Mouse (Mus musculus) testis, postnatal 10 days (tissue): ENCODE measurements around the gene Lsr.

ENCODE experiments used
- DNase-seq: peaks from one replicate; pipeline ENCODE4 v3.0.0; 2021; ENCODE audit warnings: low spot score

Gene Lsr

DNA sequence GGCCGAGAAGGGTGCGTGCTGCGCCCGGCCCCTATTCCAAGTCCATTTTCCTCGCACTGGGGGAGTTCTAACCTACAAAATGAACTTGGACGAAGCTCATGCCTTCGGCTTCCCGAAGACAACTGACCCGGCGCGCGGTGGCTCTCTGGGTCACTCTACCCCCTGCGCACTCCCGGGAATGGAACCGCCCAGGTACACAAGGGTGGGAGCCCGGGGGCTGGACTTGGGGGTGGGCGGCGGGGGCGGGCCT, at the start of gene Lsr:
TSS of gene Lsr (minus strand) at position 214 of the 250 bp plus-strand sequence.
- no peak for DNase-seq

DNA sequence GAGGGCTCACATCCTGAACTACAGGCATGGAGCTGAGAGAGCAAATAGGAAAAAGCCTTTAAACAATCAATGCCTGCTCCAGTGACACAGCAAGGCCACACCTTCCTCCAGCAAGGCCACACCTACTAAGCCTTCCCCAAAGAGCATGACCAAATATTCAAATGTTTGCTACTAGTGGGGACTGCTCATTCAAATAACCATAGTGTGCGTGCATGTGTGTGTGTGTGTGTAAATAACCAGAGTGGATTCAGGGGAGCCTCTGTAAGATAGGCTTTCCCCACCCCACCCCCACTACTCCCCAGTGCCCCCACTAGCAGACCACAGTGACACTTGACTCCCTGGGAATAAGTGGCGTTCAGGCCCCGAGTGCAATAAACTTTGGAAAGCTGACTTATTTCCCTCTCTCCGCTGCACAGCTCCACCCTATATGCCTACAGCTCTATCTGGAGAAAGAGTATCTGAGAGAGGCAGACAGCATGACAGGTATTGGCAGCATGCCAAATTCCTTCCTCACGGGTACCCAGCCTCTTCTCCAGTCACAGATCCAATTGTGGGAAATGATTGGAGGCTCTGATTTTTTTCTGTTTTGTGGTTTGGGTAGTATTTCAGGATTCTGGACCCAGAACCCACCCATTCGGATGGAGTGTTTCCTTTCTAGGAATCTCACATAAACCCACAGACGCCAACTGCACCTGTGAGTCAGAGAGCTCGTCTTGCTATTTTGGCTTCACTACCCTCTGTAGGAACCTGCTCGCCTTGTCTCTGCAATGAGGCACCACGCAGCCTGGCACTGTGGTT, 44.0 kb upstream of the Lsr start:
- DNase-seq: no peak

DNA sequence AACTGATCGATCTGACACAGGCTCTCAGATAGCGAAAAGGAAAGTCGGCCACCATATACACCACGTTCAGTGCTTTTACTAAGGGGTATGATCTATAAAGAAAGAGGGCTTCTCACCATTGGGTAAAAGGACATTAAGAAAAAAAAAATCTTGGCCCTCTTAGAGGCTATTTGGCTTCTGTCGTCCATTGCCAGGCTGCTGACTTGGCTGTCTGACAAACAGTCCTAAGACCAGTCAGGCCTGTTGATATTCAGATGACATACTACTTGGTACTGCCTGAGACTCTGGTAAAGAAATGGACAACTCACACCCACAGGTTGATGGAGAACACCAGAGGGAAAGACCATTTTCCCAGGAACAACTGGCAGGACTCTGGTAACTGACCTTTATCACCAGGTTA, 39.7 kb upstream of the Lsr start:
- DNase-seq: no peak

DNA sequence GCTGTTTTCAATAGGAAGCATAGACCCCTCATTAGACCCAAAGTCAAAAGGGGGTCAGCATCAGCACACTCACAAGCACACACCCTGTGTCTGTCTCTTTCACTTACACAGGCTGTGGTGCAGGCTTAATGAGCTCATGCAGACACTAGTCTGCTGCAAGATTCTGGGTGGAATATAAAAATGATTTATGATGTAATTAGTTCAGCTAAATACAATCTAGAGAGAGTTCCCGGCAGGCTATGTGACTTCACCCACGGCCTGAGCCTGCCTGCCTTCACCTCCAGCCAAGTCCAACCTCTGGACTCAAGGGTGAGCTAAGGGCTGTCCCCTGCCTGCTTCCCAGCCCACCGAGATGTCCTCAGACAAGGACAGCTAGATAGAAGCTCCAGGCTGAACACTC, 35.6 kb upstream of the Lsr start:
- no peak for DNase-seq

DNA sequence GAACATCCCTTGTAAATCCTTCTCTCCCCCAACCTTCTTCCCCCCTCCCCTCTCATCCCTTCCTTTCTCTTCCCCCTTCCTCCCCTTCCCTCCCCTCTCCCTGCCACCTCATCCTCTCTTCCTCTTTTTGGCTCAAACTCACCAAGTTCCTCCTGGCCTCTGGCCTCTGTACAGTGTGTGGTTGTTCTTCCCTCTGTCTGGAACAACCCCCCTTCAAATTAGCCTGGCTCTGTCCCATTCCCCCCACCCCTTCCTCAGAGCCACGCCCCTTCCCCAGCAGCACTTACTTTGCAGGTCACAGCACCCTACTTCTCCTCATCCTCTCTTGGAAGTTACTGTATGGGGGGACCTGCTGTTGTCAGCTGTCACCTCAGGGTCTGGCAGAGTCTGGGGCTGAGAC, 34.9 kb upstream of the Lsr start:
- no peak for DNase-seq

DNA sequence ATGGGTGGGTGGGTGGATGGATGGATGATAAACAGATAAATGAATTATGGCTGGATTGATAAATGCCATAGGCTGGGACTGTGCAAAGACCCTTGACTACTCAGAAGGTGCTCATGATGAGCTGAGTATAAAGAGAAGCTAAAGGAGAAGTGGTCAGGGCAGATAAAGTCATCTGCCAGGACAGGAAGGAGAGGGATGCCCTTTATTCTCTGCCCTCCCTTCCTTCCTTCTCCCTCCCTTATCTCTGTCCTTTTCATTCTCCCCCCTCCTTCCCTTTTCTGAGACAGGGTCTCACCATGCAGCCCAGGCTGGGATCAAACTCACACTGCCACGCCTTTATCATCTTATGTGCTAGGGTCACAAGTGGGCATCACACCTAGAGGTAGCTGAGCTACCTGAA, 34.5 kb upstream of the Lsr start:
- no peak for DNase-seq

DNA sequence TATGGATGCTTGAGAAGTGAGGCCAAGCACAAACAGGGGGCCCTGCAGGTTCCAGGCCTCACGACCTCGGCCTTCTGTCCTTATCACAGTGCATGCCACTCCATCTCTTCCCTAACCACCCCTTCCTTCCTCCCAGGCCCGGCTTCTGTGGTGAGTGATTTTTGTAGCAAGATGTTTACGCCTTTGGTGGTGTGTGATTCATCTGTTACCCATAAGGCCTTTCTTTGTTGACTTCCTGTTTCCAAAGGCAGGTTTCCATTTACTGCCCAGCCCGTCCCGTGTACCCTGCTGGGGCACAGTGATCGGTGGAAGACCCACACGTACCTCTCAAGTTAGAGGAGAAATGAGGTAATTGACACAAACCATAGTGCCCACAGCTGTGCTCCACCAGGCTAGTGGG, 29.4 kb upstream of the Lsr start:
- DNase-seq: no peak

DNA sequence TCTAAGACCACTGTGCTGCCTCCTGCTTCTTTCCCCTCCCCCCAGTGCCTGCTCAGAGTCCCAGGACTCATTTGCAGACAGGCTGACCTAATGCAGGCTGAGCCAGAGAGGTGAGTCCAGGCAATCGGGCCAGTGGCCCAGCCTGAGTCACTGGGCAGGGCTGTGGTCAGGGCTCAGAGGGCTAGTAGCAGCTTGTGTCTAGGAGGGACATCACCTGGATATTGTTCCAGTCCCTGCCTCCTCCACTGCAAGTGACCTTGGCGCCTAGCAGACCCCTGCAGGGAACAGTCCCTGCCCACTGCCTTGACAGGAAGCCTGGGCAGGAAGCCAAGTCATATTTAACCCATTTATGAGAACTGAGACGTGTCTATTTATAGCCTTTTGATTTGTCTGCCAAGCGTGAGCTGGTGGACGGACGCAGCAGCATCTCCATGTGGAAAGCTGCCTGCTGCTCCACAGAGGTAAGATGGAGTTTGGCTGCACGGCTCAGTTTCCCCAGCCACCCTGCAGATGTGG, 27.3 kb upstream of the Lsr start:
- peak; percentile 54 for DNase-seq

DNA sequence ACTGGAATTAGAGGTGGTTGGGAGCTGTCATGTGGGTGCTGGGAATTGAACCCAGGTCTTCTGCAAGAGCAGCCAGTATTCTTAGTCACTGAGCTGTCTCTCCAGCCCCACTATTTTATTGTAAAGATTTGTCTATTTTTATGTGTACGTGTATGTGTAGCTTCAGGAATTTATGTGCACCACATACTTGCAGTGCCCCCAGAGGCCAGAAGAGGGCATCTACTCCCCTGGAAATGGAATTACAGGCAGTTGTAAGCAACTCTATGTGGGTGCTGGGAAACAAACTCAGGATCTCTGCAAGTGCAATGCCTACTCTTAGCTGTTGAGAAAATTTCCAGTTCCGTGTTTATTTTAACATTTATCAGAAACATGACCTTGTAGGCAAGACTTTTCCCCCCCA, 23.2 kb upstream of the Lsr start:
- DNase-seq: no peak

DNA sequence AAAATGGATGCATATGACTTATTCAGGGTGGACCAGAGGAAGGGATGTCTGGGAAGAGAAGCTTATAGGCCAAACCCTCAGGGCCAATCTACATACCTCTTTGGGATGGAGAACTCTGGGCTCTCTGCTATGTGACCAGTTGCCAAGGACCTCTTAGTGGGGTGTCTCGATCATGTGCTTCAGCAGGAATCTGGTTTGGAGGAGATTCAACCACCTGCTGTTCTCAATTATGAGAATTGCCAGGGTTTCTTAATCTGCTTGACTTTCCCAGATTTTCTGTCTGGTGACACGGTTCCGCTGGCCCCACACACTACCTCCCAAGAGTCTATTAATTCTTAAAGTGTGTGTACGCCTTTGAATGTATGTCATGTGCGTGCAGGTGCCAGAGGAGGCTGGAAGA, 20.7 kb upstream of the Lsr start:
- DNase-seq: no peak

DNA sequence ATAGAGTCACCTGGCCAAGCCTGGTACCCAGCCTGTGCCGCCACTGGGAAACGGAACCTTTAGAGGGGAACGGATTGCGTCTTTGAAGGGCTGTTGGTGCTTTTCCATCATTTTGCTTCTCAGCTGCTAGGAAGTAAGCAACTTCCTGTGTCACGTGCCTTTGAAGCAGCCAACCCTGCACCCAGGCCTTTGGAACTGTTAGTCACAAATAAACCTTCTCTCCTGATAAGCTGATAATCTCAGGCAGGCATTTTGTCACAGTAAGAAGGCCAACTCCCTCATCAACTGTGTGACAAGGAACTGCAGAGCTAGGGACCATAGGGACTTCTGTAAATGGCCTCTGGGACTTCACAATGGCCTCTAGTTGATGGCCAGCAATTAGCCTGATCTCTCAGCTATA, 18.9 kb upstream of the Lsr start:
- DNase-seq: no peak

DNA sequence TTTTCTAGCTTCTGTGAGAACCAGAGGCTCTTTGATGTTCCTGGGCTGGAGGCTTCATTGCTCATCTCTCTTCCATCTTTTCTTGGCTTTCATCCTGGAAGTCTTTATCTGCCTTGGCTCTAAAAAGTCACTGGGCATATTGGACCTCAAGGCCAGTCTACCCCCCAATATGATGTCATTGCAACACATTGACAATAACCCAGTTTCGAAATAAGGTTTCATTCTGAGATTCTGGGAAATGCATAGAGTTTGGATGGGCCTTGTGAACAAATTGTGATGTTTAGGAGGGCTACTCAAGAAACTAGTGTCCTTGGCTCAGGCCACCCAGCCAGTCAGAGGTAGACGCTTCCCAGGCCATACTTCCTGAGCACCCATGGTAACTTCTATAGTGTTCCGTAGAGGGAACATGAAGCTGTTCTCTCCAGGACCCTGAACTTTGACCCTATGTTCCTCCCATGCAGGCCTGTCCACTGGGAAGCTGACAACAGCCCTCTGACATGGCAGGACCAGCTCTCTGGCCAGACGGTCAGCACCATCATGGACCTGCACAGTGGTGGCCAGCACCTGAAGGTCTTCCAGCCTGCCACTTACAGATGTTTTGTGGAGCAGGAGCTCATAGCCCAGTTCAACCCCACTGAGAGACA, 15.4 kb upstream of the Lsr start:
- no peak for DNase-seq

DNA sequence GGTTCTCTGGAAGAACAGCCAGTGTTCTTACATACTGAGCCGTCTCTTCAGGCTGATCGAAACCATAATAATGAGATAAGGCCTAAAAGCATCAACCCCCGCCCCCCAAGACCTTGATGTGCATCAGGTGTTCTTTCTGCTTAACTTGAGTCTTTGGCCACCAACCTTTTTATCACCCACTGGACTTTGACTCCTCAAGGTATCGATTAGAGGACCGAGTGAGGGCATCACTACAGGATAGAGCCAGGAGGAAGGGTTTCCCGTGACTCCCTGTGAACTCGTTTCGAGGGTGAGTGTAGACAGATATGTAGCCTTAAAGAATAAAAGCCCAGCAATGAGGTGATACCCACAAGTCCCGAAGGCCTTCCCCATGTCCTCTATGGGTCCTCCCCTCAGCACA, 12.1 kb upstream of the Lsr start:
- DNase-seq: no peak

DNA sequence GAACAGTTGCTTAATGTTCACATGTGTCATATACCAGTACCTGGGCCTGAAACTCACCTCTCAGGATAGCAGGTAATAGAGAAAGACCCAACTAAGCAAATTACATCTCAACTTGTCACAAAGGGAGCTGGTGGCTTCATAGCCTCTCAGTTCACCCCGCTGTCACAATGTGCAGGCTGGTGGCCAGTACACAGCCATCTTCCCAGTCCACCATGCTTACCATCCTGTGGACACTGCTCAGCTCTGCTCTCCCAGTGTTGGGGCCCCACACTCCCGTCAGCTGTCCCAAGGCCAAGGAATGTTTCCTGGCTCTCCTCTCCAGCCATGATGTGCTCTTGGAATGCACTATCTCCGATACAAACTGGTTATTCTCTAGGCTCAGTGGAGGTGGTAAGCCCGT, 8.4 kb upstream of the Lsr start:
- DNase-seq: no peak

DNA sequence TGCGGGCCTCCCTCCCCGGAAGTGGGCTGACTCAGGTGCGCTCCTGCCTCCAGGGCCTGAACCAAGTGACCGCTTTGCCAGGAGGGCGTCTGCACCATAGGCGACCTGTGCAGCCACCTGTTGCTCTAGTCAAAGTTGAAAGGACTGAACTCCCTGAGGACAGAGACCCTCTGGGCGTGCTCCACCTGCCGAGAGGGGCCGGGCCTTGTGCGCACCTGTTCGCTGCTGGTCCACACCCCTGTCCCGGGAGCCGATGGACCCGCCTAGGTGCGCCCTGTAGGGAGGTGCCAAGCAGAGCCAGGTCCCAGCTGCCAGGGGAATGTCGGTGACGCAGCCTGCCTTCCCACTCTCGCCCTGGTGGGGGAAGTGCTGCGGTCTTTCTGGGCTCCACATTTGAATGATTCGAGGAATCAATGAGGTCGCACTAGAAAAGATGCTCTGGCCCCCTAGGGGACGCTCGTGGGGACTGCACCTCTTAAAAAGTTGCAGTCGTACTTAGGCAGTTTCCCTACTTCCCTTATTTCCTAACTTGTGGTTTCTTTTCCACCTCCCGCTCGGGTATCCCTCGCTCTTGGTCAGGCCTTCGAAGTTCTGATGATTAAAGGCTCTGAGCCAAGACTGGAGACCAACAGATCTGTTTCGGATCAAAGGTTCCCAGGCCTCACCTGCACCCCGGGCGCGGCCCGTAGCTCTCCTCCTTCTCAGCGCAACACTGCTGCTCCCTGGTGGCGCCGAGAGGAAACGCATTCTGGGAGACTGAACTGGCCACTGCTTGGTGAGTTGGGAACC, 431 bp upstream of the Lsr start, which contains the start of gene Fam187b:
TSS of gene Fam187b (plus strand) at position 290 of the 789 bp plus-strand sequence.
- peak; percentile 95 for DNase-seq

DNA sequence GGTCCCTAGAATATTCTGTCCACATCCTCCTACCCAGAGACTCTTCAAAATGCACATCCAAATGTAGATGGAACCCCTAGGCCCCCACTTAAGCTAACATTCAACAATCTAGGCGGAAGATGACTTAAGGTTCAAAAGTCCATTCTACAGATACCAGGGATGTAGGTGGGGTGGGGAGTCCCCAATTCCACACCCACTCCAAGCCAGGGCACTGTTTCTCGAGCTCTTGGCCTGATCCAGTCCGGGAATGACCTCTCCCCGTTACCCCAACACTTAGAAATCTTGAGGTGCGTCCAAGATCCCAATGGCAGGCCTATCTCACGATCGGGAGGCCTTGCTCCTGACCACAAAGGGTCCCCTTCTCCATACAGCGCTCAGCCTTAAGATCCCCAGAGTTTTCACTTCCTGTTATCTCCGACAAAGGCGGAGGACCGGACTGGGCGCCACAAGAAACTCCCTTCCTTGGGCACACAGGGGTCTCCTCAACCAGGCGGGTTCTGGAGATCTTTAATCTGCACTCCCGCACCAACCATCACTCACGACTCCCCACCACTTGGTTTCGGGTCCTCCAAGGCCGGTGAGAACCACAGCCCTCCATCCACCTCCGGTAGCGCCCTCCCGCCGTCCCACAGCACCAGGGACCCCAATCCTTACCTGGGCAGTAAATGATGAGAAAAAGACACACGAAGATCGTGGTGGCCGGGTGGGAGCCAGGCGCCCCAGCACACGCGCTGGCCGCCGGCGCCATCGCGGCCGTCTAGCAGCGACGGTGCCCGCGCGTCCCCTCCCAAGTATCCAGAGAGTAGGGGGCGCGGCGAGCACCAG, 626 bp downstream of the Lsr start:
- DNase-seq: no peak

DNA sequence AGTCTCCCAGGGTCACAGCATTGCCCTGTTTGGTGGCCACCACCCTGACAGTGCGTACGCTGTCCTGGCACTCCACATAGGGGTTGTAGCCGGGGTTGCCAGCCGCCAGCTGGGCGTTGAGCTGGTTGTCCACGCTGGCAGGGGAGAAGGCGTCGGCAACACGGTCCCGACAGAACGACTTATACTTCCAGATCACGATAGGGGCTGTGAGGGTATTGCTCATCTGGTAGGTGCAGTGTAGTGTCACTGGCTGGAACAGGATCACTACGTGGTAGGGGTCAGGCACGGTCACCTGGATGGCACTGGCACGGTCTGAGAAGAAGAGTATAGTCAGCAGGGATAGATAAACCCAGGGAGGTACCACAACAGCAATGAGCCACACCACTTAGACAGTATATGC, 1.4 kb downstream of the Lsr start:
- no peak for DNase-seq

DNA sequence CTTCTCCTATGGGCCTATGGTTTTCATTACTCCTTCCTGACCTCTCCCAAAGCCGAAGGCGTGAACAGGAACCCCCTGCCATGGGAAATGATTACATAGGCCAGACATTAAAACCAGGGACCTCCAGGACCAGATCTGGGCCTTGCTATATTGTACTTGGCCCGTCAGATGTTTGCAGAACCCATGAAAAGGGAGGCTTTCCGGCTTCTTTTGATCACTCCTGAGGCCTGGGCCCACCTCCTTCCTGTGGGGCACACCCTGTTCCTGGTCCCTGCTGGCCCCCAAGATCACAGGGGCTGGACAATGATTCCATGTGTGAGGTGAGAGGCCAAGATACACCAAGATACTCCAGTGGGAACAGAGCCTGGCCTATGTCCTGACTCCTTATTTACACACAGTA, 4.1 kb downstream of the Lsr start:
- DNase-seq: no peak

DNA sequence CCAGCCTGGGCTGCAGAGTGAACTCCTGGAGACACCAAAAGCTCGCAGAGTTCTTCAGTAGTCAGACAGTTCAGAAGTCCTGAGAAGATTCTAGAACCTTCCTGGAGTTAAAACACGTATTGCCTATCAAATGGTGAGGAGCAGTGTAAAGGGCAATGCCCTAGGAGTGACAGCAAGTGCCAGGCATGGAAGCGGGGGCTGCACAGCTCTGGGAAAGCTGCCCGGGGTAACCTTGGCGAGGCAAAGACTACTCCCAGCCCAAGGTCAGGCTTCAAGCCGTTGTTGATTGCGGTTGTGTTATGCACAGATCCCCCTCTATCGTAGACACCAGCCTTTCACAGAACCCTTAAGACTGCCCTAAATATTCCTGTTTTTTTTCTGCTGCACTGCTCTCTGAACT, 4.7 kb downstream of the Lsr start:
- peak; percentile 86 for DNase-seq

DNA sequence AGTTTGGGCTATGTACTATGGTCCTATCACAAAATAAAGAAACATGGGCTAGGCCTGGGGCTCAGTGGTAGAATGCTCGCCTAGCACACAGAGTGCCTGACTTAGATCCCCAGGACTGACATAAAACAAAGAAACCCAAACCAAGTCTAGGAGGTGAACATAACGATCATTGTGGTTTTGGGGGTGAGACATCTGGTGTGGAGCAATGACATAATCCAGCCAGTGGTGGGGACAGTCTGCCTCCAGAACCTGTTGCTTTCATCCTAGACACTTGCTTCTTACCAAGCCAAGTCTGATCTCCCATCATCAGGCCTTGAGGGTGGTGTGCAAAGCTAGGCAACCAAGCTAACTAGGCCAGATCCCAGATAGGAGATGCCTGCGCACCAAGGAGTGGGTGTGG, 6.6 kb downstream of the Lsr start:
- no peak for DNase-seq

DNA sequence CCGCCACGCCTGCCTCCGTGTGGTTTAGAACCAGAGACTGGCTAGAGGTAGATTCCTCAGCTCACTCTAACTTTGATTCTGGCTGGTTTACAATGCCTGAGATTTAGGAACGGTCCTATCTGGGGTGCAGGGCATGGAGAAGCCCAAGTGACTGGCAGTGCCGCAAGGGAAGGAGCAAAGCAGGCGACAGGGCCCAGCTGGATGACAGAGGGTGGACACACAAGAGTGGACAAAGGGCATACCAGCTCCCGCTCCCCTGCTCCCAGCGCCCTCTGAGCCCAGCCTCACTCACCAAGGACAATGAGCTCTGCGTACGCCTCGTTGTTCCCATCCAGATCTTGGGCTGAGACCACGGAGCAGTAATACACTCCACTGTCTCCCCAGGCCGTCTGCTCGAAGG, 7.6 kb downstream of the Lsr start:
- no peak for DNase-seq

DNA sequence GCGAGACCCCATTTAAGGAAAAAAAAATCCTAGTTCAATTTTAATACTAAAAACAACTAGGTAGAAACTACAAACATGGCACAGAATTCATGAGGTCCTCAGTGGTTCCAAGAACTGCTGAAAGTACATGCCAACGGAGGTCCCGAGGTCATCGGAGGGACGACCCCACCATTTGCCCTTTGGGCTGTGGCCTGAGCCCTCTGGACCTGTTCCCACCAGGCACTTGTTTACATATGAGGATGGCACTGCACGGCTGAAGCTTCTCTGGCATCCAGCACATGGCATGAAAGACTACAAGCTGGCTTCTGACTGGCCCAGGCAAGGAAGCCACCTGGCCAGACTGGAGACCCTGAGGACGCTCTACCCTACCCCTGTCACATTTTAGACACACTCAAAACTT, 8.9 kb downstream of the Lsr start:
- DNase-seq: no peak
